Mouse (Mus musculus): ENCODE measurements at regions not wholly inside any gene's neighbourhood (a gene's known extent, or its start where the extent isn't known, plus 50 kb on each side); places are given as distances from the start of the nearest gene placed in this dataset.

DNA sequence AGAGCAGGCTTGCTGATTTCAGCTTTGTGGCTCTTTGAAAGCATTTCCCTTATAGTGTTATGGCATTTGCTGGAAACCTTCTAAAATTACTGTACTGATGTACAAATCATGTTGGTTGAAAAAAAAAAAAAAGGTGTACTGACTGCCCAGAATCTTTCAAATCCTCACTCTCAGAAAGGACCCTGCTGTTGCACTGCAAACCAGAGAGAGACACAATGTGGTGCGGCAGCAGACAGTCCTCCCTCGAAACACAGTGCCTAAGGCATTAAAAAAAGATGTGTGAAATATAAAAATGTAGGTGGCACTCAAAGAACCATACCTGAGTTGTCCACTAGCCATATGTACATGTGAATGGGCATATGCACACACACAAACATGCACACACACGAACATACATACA, 128.3 kb downstream of the Actr3 start:
- DNase-seq (ENCODE audit: low spot score in 2 of 2), result no peak

DNA sequence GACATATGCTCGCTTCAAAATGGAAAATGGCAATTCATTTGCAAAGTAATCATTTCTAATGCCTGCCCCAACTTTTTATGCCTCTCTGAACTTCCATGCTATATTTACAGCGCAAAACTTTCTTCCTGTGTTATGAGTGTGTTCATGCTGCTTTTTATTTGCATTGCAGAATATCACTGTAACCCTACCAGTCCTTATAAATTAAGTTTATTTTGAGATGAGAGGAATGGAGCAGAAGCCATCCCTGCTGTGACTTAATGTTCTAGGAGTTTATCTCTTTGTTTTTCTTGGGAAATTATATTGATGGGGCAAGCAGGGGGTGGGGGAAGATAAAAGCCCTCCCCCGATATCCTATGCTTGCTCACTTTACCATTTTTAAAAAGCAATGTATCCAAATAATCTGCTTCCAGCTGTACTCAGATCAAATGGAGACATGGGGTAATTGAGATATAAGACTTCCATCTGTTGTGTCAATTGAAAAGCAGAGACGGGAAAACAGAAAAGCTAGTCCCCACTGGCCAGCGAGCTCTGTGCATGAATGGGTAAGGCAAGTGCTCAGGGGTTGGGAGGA, 136.9 kb downstream of the Actr3 start:
- no peak for DNase-seq (ENCODE audit: low spot score in 2 of 2)

DNA sequence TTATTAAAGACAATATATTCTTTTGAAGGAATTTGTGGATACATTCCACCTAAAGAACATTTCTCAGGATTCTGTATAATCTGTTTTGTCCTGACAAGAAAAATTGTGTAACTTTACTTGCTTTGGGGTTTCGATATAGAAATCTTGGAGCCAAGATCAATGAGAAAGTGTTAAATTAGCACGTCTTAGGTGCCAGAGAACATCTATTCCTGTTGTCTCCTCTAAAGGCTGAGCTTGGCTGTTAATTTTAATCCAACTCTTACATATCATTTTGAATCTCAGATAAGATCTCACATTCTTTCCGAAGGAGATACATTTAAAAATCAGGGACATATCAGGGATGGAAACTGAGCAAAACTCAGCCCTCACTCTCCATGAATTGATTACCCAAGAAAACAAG, 139.9 kb downstream of the Actr3 start:
- DNase-seq (ENCODE audit: low spot score in 2 of 2), result no peak

DNA sequence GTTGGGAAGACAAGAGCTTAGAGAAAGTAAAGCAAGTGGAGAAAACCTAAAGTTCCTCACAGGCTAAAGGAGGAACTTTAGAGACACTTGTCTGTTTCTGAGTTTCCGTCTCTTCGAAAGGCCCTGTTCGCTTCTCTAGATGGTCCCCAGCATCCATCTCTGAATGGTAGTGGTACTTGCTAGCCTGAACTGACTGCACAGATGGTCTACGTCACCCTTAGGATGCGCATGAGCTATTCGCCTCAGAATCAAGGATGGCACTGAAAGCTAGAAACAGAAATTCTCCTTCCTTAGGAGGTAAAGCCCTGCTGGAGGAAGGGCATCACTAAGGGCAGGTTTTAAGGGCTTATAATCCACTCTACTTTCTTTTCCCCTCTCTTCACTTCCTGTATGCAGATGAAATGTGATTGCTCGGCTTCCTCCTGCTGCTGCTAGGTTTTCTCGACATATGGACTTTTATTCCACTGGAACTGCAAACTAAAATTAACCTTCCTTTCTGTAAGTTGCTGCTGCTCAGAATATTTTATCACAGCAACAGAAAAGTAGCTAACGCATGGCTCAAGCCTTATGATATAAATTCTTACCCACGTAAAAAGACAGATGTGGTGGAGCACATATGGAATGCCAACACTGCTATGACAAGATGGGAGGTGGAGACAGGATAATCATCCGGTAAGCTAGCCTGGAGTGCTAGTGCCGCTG, 145.1 kb downstream of the Actr3 start:
- no peak for DNase-seq (ENCODE audit: low spot score in 2 of 2)

DNA sequence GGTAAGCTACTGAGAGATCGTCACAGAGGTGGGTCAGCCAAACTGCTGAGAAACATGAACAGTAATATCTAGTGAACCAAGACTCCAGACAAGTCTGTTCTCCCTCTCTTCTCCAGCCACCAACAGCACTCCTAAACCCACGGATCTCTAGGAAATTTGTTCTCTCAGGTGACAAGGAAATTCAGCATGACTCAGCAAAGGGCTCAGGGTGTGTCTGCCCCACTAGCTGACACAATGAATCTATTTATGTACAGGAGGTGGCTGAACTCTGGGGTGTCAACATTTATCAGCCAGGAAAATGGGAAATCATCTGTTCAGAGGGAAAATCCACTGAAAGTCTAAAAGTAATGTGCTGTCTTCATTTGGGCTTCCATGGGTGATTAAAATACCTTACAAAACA, 149.2 kb downstream of the Actr3 start:
- no peak for DNase-seq (ENCODE audit: low spot score in 2 of 2)

DNA sequence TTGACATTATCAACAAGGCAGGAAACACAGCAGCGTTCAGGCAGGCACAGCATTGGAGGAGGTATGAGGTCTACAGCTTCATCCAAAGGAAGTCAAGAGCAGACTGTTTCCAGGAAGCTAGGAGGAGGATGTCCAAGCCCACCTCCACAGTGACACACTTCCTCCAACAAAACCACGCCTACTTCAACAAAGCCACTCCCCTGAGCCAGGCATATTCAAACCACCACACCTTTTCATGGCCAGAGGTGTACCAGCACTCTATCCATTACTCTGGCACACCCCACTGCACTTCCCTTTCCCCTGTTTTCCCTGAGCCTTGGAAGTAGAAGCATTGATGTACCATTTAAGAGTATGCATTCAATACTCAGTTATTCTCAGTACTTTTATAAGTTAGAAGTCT, 150.8 kb downstream of the Actr3 start:
- no peak for DNase-seq (ENCODE audit: low spot score in 2 of 2)

DNA sequence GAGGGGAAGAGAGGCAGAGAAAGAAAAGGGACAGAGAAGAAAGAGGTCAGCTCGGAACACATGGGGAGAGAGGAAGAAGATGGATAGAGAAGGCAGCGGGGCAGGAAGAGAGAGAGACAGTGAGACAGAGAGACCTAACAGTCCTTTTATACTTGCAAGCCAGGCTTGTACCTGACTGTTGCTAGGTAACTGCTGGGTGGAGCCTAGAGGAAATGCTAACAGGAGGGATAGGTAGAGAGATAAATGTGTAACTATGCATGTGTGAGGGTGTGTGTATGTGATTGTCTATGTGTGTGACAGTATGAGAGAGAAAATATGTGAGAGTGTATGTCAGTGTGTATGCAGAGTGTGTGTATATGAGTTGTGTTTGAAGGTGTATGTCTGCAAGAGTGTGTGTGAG, 161.8 kb downstream of the Actr3 start:
- DNase-seq (ENCODE audit: low spot score in 2 of 2), result no peak

DNA sequence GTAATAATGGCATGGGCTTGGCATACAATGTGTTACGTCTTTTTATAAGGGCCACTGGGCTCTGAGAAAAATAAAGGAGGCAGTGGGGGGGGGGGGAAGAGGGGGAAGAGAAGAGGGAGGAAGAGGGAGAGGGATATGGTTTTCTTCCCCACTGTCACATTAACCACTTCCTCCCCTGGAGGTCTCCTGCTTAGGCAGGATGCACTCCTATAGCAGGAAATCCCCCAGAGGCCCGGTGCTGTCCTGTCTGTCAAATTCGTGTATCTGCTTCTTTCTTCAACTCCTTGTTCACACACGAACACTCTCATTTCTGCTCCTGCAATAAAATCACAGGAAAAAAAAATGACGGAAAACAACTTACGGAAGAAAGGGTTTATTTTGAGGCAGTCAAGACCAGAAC, 171.8 kb downstream of the Actr3 start:
- no peak for DNase-seq (ENCODE audit: low spot score in 2 of 2)

DNA sequence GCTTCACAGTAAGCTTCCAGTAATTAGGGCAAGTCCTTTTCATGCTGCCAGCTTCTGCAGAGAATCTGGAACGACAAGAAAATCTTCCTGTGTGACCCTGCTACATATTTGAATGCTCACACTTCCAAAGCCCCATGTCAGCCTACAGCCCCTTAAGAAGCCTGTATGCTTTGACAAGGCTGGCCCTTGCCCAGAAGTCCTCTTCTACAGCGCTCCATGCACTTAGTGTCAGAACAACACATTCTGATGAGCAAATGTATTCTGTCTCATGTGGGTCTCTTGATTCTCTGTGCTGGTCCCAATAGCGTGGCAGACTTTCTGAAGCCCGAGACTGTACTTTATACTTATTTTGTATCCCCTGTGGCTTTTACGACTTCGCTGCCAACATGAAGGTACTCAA, 172.5 kb downstream of the Actr3 start:
- no peak for DNase-seq (ENCODE audit: low spot score in 2 of 2)

DNA sequence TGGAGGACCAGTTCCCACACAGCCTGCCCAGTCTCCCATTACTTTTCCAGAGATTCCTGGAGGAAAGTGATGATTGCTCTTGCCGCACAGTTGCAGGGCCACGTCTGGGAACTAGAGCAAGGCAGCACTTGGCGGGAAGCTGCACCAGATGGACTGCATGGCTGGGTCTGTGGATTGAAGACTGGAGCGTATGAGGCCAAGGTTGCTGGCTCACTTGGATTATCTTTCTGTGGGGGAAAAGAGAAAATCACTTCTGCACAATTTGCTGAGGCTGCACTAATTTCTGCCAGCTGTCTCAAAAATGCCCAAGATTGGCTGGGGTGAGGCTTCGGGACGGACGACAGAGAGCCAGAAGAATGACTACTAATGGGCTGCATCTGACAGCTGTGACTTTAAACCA, 193.2 kb downstream of the Actr3 start:
- DNase-seq (ENCODE audit: low spot score in 2 of 2), result no peak

DNA sequence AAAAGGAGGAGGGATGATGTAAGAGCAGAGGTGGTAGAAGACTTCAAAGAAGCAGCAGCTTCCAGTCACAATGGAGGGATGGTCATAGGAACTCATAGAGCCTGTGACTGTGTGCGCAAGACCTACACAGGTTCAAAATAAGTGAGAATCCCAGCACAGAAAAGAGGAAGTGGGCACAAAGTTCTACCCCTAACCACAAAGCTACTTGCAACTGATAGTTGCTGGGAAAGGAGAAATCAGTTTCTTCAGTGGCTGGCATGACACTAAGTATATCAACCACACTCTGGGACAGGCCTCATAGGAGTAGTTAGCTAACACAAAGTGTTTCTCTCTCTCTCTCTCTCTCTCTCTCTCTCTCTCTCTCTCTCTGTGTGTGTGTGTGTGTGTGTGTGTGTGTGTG, 193.8 kb downstream of the Actr3 start:
- no peak for DNase-seq (ENCODE audit: low spot score in 2 of 2)

DNA sequence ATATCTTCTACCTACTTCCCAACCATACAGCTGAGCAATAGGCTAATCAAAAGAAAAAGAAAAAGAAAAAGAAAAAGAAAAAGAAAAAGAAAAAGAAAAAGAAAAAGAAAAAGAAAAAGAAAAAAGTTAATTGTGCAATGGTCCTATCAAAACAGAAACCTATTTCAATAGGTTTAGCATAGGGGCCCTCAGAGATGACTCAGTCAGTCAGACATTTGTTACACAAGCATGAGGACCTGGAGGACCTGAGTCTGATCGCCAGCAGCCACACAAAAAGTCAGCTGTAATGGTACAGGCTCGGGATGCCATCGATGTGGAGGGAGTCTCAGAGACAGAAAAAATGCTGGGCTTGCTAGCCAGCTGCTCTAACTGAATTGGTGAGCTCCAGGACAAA, 197.9 kb downstream of the Actr3 start:
- DNase-seq (ENCODE audit: low spot score in 2 of 2), result no peak

DNA sequence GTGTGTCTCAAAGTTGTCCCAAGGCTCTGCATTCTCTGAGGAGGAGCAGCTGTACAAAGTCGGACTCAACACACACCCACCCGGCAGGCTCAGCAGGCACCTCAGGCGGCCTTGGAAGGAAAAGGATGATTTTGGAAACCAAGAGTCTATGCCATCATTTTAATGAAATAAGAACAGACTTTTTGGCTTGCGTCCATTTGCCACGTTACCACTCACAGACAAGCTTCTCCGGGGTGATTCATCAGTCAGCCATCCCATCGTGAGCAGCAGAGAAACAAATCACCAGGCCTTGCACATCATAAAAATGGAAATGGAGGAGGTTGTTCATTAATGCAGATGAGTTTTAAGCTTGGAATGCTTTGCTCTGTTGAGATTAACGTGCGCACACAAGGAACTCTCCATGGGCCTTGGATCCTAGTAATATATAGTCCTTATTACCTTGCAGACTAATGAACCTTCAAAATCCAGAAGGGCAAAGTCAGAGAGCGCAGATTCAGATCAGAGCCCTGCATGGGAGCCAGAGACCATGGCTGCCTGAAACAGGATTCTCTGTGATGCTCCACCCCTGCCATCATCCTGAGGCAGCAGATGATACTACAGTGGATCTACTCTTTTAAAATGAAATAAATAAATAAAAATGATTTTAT, 198.5 kb downstream of the Actr3 start:
- DNase-seq (ENCODE audit: low spot score in 2 of 2), result peak; percentile 52 to 67

DNA sequence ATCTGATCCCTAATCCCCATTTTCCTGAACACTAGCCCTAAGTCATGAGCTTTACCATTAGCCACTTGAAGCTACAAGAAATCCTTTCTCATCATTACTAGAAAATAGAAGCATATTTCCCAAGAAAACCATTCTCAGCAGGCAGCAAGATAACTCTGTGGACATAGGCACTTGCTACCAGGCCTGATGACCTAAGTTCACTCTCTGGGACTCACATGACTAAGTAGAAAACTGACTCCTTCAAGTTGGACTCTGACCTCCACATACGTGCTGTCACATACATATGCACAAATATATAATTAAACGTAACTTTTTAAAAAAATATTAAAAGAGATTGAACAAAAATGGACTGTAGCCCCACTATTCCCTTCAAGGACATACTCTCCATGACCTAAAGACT, 200.8 kb downstream of the Actr3 start:
- no peak for DNase-seq (ENCODE audit: low spot score in 2 of 2)

DNA sequence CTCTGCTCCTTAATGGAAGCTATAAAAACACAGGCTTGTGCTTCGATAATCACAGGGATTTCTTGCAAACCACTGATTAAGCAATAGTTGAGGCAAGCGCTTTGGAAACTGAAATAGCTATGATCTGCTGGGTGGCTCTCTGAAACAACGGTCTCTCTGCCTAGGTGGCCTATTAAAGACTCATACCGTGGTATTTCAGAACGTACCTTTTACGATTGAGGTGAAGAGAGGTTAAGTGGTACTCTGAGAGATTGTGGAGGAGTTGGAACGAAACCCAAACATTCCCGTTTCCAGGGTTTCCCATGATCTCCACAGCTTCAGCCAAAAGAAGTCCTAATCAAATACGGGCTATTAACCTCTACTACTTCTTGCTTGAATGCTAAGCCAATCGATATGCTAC, 212.2 kb downstream of the Actr3 start:
- DNase-seq (ENCODE audit: low spot score in 2 of 2), result no peak

DNA sequence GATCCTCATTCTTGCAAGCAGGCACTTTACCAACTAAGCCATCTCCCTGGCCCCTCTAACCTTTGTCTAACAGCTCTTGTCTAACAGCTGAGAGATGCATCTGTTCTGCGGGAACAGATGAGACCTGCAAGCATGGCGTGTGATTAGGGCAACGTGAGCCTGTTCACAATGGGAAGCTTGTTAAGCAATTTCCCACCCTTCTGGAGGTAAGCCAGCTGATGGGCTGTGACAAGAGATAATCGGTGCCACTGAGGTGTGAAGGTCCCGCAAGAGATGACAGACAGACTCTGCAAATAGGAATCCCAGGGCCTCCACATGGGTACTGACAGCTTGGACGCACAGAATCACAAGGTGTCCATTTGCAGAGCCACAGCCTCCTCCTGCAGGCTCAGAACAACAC, 219.3 kb downstream of the Actr3 start:
- no peak for DNase-seq (ENCODE audit: low spot score in 2 of 2)

DNA sequence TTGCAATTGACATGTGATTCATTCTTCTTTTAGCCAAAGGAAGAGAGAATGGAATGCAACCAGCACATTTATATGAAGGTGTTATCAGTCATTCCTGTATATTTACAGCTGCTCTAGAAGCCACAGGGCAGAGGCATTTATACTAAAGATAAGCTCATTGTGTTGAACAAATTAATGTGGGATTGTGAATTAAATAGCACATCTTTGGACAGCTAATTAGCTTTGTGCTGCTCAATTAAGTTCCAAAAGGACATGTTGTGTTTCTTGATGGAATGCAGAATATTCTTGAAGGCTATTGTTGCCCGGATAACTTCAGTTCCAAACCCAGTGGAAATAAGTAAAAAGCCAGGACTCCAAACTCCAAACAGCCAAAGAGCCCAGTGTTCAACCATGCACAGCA, 248.4 kb downstream of the Actr3 start:
- DNase-seq (ENCODE audit: low spot score in 2 of 2), result no peak

DNA sequence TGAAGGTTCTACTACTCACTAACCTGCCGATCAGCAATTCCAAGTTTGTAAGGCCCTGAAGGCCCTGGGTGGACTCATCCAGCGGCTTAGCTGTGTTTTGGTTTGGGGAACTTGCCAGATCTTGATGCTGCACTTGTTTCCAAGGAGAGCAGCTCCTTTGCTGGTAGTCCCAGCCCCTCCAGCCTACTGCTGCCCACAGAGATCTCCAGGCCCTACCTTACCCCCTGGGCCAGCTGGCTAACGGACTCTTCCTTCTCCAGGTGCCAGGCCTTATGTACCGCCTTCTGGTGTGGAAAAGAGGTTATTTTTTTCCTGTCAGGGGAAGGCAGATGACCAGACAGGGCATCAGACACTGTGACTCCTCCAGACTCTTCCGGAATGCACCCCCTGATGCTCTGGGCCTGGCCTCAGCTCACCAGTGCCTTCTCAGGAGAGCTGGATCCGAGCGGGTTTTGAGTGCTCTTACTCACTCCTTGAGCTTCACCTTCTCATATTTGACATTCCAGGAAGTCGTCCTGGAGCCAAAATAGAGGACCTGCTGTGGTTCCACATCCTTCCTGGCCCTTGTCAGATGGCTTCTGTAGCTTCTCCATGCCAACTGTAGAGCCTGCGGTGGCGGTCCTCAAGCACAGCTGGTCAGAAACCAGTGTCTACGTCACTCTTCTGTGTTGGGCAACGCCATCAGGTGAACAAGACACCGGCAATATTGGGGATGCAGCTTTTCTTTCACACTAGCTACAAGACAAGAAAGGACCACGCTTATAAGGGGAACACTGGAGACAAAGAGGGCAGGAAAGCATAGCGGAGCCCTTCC, 259.2 kb downstream of the Actr3 start:
- no peak for DNase-seq (ENCODE audit: low spot score in 2 of 2)

DNA sequence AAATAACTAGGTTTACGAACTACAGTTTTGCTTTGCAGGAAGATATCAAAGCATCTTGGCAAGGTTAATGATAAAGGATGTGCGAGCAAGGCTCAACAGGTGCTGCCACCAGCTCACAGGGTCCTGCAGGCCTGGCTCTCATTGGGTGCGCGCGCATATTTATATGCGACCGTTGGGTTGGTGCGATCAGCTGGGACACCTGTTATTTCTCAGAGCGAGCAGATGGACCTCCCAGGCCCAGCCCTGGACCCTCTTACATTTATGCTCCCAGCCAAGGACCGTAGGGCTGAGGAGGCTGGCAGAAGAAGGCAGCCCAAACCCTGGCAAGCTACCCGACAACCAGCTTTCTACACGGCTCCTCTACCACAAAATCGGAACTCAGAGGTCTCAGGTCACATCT, 260.8 kb downstream of the Actr3 start:
- DNase-seq (ENCODE audit: low spot score in 2 of 2), result no peak

DNA sequence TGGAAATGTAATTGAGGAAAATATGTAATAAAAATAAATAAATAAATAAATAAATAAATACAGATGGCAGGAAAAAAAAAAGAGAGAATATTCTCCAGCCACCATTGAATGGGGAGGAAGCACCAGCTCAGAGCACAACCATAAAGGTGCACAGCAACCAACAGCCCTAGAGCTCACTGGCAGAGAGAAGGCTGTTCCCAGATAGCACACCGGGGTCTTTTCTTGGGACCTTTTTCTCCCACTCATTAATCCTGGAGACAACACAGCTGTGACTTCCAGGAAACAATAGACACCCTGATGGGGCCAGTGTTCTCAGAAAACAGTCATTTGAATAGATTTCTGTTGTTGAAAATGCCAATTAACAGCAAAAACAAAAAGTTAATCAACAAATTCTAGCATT, 263.1 kb downstream of the Actr3 start:
- DNase-seq (ENCODE audit: low spot score in 2 of 2), result no peak

DNA sequence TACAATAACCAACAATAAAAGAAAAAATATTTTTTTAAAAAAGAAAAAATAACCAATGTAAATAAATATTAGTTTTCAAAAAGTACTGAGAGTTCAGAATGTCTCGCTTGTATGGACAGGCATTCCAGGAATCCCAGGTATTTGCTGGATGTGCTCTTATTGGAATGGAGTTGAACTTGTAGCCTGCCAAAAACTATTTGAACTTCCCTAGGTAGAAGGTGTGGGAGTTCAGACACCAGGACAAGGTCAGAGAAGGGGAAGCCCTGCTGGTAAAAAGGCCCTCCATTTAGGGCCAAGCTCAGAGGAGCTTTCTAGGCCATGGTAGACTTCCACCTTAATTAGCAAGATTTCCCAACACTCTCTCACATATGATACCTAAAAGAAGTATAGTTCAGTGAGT, 270.3 kb downstream of the Actr3 start:
- no peak for DNase-seq (ENCODE audit: low spot score in 2 of 2)

DNA sequence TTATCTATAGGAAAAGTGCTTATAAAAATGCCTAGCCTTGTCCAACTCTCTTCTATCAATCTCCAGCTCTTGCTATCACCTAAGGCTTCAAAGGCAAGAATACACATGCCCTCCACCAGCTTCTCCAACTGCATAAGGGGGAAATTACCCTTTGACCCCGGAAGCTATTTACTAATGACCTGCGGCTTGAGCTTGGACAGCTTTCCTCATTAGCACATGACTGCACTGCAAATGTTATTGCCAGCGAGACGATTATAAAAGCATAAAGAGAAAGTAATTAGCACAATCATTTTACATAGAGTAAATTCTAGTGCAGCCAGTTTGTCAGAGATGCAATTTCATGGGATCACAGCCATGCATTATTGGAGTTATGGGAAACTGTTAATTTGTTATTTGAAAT, 277.0 kb downstream of the Actr3 start:
- DNase-seq (ENCODE audit: low spot score in 2 of 2), result no peak
